Mouse (Mus musculus) layer of hippocampus, adult 8-10 months (tissue): ENCODE data around the gene Vmn1r180. TPM values are rescaled to one million over a fixed set of nuclear protein-coding genes. Genes with fewer than 3 reads are reported as not detected.
A peak's percentile ranks its signal among the peaks of the same experiment; 100 is the strongest.
"Not testable (repeated sequence)": the region's sequence is repeated elsewhere in the genome, so short reads cannot be mapped to it uniquely, and the experiment has no call there.

Experiments used
- DNase-seq, 2 experiments: peaks; one replicate each; pipeline ENCODE4 v3.0.0; 2022; ENCODE audit warnings: low spot score in 2 of 2
- total RNA-seq, 4 experiments: library from RNA; stranded (reverse); gene quantifications; 2 replicates each; pipeline ENCODE4 v1.2.4; 2022

Gene Vmn1r180
- not detected for total RNA-seq

- DNase-seq: no peak
Measured at GRCm38 (mm10) chr7:23950332-23950731, at the start of gene Vmn1r180. TSS of gene Vmn1r180 (plus strand) at chr7:23950632.

- no peak for DNase-seq
Measured at GRCm38 (mm10) chr7:23926678-23927077, 23.8 kb upstream of the Vmn1r180 start, which contains the start of gene Vmn1r179. TSS of gene Vmn1r179 (plus strand) at chr7:23926978.

- DNase-seq: peak in 1 of 2 experiments; percentile 16
Measured at GRCm38 (mm10) chr7:23968044-23968443, 17.6 kb downstream of the Vmn1r180 start.

- not testable (repeated sequence) for DNase-seq
Measured at GRCm38 (mm10) chr7:23974315-23974714, 23.9 kb downstream of the Vmn1r180 start, which contains the start of gene Vmn1r181. TSS of gene Vmn1r181 (plus strand) at chr7:23974615.

- no peak for DNase-seq
Measured at GRCm38 (mm10) chr7:24001391-24001790, 51.0 kb downstream of the Vmn1r180 start, which contains the start of gene V1rd19. TSS of gene V1rd19 (plus strand) at chr7:24001691.

Other genes with a start within 250 kb of the Vmn1r180 start
- not detected for gene Vmn1r173, start 249.9 kb upstream of the Vmn1r180 start, total RNA-seq
- not detected for gene Vmn1r174, start 198.4 kb upstream of the Vmn1r180 start, total RNA-seq
- not detected for gene Vmn1r175, start 140.0 kb upstream of the Vmn1r180 start, total RNA-seq
- not detected for gene Vmn1r176, start 113.3 kb upstream of the Vmn1r180 start, total RNA-seq
- not detected for gene Vmn1r177, start 84.2 kb upstream of the Vmn1r180 start, total RNA-seq
- gene Vmn1r178, start 58.6 kb upstream of the Vmn1r180 start, total RNA-seq: not detected
- not detected for gene Vmn1r179, start 23.7 kb upstream of the Vmn1r180 start, total RNA-seq
- gene Vmn1r181, start 24.0 kb downstream of the Vmn1r180 start, total RNA-seq: not detected
- not detected for gene V1rd19, start 51.1 kb downstream of the Vmn1r180 start, total RNA-seq
- under 1 TPM in 1 of 4 experiments, not detected in 3; 0.04 TPM for gene Vmn1r183, start 102.6 kb downstream of the Vmn1r180 start, total RNA-seq
- 10 to 100 TPM; 36.0 to 49.5 (median 40.8) TPM for gene Zfp180, start 131.3 kb downstream of the Vmn1r180 start, total RNA-seq
- gene Zfp112, start 161.7 kb downstream of the Vmn1r180 start, total RNA-seq: 10 to 100 TPM; 11.2 to 14.3 (median 12.5) TPM
- 10 to 100 TPM; 20.9 to 25.6 (median 21.8) TPM for gene Zfp235, start 183.5 kb downstream of the Vmn1r180 start, total RNA-seq
- 1 to 10 TPM; 2.9 to 4.6 (median 4.0) TPM for gene Zfp114, start 224.4 kb downstream of the Vmn1r180 start, total RNA-seq